Mouse (Mus musculus) kidney, adult 11 months (tissue): Measurements from ENCODE around the gene Asap3.

ENCODE experiments used
- DNase-seq: peaks from one replicate; pipeline ENCODE4 v3.0.0; 2022

Gene Asap3

DNA sequence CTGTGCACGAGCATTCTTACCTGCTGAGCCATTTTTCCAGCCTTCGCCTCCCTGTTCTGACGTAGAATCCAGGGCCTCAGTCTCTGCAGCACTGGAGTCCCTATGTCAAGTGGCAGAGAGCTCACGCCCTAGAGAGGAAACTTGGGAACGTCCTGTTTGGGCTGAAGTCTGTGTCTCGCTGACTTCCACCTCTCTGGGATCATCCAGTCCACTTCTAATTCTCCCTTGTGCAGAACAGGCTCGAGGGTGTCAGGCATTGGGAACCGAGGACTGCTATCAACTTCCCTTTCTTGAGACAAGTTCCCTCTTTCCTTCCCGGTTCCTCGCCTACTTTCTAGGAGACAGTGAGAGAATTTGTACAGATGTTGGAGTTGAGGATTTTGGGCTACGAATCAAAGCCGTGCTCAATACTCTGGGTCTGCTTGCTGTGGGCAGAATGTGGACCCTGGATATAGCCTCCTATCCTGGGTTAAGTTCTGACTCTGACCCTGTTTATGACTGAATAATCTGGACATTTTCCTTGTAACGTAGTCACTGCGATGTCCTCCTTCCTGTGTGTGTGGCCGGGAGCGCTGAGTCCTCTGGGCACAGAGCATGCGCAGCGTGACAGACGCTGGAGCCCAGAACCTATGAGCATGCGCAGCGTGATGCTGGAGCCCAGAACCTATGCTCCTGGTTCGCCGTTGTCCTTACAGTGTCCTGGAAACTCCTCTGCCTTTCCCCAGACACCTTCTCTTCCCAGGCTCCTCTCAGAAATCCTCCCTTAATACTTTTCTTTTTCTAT, 18.7 kb downstream of the Asap3 start:
- DNase-seq, result no peak

- DNase-seq, result no peak
Measured at GRCm38 (mm10) chr4:136227408-136227807, 21.2 kb downstream of the Asap3 start.

DNA sequence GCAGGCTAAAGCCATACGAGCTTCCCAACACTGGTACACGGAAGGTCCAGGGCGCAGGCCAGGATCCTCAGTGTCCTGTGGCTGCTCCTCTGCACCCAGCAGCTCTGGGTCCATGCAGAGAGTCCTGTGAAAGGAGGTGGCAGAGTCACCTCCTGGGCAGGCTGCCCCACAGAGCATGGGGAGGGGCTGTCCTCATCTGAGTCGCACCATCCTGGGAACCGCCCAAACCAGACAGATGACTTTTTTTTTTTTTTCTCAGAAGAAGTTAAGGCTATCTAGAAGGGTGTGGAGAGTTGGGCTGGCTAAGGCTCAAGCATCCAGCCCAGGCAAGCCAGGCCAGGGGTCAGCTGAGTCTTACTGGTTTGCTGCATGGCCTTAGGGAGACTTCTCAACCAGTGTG, 22.5 kb downstream of the Asap3 start:
- DNase-seq, result no peak

GRCm38 (mm10) chr4:136238669-136239068, 32.5 kb downstream of the Asap3 start:
- DNase-seq, result no peak

DNA sequence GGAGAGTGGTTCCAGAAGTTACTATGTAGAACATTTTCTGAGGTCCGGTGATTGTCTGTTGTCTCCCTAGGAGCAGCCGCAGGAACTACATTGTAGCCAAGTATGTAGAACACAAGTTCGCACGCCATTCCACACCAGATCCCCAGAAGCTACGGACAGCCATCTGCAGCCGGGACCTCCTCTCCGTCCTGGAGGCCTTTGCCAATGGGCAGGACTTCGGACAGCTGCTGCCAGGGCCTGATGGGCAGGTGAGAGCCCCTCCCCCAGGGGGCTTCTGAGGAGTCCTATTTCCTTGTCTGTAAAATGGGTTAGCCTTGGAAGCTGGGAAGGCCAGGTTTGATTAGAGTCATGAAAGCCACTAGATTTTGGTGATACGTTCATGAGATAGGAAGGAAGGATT, 32.9 kb downstream of the Asap3 start:
- no peak for DNase-seq

DNA sequence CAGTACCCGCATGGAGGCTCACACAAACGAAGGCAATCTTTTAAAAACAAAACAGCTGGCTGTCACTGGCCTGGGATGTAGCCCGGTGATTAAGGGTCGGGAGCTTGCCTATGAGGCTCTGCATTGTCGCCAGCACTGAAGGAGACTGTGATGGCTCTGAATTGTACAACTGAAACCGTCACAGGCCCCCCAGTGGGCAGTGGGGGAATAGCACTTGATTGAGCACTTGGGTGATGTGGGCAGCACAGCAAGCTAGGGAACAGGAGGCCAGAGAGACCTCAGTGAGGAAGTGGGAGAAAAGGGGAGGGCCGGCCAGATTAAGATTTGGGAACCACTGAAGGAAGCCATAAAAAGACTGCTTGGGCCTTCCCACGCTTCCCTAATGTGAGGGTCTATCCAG, 33.5 kb downstream of the Asap3 start:
- DNase-seq, result peak; percentile 63

DNA sequence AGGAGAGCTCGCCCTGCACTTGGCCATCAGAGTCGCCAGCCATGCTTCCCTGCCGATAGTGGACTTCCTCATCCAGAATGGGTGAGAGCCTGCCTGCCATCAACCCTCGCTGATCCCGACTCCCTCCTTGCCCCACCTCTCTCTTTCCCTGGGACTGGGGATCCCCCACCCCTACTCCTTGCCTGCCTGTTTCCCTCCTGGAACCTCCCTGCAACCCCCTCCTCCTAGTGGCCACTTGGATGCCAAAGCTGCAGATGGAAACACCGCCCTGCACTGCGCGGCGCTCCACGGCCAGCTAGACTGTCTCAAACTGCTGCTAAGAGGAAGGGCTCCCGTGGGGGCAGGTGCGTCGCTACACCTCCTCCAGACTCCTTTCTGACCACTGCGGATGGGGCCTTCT, 34.0 kb downstream of the Asap3 start:
- no peak for DNase-seq

DNA sequence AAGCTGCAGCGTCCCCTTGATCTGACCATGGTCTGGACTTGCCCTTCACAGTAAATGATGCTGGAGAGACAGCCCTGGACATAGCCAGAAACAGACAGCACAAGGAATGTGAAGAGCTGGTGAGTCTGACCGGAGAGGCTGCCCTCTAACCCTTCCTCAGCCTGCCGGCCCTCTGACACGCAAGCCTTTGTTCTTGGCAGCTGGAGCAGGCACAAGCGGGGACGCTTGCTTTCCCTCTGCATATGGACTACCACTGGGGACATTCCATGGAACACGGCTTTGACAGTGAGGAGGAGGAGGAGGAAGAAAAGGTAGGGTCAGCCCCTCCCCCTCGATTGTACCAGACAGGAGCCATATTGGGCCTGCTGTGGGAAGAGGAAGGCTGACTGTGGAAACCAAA, 34.8 kb downstream of the Asap3 start:
- DNase-seq, result no peak

DNA sequence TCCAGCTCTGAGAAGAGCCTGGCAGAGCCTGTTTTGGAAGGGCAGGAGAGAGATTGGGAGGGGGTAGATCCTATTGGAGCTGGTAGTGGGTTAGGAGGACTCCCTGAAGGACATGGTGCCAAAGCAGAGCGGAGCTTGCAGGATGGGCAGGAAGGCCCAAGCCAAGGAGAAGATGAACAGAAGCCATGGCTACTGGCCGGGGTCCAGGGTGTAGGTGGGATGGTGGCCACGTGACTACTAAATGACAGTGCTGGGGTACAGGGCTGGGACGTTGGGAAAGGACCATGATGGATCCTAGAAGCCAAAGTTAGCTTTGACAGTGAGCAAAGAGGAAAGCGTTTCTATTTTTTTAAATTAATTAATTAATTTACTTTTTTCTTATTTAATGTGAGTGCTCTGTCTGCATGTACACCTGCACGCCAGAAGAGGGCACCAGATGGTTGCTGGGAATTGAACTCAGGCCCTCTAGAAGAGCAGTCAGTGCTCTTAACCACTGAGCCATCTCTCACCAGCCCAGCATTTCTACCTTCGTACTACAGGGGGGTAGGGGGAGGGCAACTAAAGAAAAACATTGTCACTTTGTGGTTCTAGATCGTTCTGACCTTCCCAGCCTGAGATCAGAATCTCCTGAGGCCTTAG, 36.0 kb downstream of the Asap3 start:
- DNase-seq, result no peak

DNA sequence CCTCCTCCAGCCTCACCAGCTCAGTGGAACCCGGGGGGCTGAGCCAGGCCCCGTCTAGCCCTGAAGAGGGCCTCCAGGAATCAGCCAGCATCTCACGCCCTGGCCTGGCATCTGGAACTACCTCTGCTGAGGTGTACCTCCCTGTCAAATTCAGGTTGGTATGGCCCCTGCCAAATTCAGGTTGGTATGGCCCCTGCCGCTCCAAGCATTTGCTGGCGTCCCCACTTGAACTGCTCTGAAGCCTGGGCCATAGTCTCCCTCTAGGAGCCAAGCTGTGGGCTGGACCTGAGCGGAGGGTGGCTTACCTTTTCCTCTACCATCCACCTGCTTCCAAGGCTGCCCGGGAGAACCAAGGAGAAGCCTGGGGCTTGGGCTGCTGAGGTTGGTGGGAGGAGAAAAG, 36.6 kb downstream of the Asap3 start:
- no peak for DNase-seq

GRCm38 (mm10) chr4:136244208-136244607, 38.0 kb downstream of the Asap3 start:
- no peak for DNase-seq

DNA sequence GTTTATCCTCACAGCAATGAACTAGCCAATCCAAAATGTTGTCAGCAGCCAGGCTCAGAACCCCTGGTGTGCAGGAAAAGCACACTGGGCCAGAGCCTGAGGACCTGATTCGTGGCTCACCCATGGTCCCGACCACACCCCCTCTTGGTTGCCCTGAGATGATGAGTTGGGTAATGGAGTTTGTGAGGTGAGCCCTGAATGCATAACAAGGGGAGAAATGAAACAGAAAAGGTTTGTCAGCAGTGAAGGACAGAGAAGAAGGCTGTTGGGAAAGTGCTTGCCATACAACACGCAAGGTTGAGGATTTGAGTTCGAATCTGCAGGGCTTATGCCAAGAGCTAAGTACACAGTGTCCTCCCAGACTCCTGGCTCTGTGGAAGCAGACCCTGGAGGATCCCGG, 39.5 kb downstream of the Asap3 start:
- DNase-seq, result no peak

DNA sequence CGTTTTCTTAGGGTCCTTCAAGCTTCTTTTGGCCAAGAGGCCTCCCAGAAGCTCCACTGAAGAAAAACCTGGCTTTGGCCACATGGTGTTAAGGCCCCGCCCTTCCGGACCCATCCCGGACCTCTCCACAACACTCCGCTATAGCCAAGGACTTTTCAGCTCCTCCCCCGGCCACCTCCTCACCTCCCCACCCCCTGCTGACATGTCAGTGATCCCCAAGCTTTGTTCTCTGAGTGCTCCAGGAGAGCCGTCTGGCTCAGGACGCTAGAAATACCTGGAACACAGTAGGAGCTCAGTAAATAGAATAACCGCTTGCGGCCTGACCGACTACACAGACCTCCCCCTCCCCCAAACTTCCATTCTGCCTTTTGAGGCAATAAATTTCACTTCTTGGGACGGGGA, 40.4 kb downstream of the Asap3 start:
- no peak for DNase-seq

DNA sequence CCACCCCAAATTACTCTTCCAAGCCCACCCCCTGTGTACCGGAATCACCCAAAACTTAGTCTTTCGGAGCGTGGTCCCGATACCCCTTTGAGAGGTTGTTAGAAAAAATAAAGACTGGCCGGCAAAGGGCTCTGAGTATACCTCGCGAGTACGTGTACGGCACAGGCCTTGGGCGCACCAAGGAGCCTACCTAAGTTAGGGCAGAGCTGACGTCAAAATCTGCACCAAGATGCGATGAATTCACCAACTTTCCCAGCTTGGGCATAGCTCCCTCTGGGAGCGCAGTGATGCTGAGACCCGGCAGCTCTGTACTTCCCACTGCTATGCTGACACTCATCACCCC, 41.2 kb downstream of the Asap3 start:
- no peak for DNase-seq

- peak; percentile 71 for DNase-seq
Measured at GRCm38 (mm10) chr4:136247729-136248463, 41.7 kb downstream of the Asap3 start, which contains the start of gene Tcea3. TSS of gene Tcea3 (plus strand) at chr4:136247729.

- peak; percentile 81 for DNase-seq
Measured at GRCm38 (mm10) chr4:136248464-136249331, 42.5 kb downstream of the Asap3 start.

DNA sequence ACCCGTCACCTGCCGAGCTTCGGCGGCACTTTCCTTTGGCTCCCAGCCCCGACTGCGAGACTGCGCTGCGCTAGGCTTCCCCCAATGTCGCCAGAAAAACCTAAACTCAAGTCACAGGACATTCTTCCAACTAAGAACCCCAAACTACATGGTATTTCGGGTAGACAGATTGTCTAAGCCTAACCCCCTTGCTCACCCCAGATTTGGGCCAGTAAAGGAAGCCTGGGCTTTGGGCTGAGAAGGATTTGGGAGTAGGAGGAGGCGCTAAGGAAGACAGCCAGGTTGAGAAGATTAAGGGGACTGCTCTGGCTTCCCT, 43.1 kb downstream of the Asap3 start:
- DNase-seq, result no peak

DNA sequence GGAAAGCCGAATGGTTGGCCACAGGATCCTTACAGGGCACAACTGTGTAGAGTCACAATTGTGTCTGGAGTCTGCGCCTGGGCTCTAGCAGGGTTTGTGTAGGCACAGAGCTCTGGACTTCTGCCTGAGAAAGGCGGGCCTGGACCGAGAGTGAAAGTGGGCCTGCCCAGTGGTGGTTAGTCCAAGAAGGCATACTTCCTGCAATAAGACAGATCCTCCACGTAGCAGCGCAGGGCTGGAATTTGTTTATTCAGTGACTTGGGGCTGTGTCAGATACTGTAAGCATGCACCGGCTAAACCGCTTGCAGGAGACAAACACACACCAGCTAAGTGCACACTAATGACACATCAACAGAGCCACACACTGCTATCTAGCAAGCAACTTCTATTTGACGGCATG, 43.6 kb downstream of the Asap3 start:
- peak; percentile 82 for DNase-seq

GRCm38 (mm10) chr4:136255919-136256318, 49.8 kb downstream of the Asap3 start:
- DNase-seq, result no peak

GRCm38 (mm10) chr4:136256696-136257095, 50.5 kb downstream of the Asap3 start:
- no peak for DNase-seq

- no peak for DNase-seq
Measured at GRCm38 (mm10) chr4:136259916-136260315, 53.8 kb downstream of the Asap3 start.

DNA sequence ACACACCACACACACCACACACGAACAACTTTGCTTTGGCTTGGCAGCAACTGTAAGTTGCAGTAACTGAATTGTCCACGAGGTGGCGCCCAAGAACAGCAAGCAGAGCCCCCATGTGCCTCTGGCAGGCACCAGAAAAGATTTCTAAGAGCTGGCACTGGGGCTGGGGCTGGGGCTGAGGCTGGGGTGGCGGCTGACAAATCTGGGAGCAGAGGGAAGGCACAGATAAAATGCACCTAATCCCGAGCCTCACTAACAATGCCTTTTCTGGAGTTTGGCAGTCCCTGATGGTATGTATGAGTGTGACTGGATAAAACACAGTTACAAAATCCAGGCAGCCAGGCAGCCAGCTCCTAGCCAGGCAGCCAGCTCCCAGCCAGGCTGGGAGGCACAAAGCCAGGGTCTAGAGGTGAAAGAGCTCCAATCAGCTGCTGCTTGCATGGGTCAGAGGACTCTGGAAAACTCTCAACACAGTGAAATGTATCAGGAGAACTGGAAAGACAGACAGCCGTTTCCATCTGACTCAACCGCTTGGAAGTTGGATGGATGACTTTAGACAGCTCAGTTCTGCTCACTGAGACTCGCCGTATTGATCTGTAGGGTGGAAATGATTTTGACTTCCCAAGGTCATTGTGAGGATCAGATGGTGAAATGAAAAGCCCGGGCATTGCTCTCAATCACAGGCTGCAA, 54.5 kb downstream of the Asap3 start:
- DNase-seq, result peak; percentile 78

DNA sequence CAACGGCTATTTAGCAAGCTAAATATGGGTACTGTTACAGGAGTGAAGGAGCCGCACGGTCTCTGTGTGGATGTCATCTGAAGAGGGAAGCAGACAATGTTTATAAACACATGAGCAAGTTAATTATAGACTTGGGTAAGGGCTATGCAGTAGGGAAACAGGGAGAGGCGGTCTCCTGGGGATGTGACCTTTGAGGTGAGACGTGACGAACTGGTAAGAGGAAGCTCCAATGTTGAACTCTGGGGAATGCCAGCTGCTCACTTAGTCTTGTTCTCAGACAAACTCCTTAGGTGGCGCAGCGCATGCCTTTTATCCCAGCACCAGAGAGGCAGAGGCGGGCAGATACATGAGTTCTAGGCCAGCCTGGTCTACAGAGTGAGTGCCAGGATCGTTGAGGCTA, 55.7 kb downstream of the Asap3 start:
- DNase-seq, result peak; percentile 67
